Mouse (Mus musculus) E14TG2a.4 (cell line): ENCODE results near the gene Nsfl1c.

ENCODE experiments used
- CTCF ChIP-seq: conservative IDR thresholded peaks from 2 replicates; pipeline ENCODE4 v1.5.1; 2014; ENCODE audit warnings: low read length
- NANOG ChIP-seq: IDR thresholded peaks from 2 replicates; pipeline ENCODE4 v1.6.1; 2014; ENCODE audit warnings: borderline replicate concordance, low read length, mixed read lengths
- POU5F1 ChIP-seq: IDR thresholded peaks from 2 replicates; pipeline ENCODE4 v1.6.1; 2014; ENCODE audit warnings: low read length, borderline replicate concordance

- TF ChIP-seq CTCF (no peak), POU5F1 (no peak), NANOG (no peak)
Measured at GRCm38 (mm10) chr2:151536618-151536974, 42.6 kb downstream of the Nsfl1c start.
